Mouse (Mus musculus) liver, postnatal 0 days (tissue): ENCODE data around the gene Mamstr.

Experiments used
- CTCF ChIP-seq: sonication (generic); IDR thresholded peaks from 2 replicates; pipeline ENCODE4 v1.5.1; 2016; ENCODE audit warnings: antibody characterized with exemption, low read depth
- EP300 ChIP-seq: IDR thresholded peaks from 2 replicates; pipeline ENCODE4 v1.6.1; 2016; ENCODE audit warnings: antibody characterized with exemption, low read depth, mild to moderate bottlenecking

GRCm38 (mm10) chr7:45695098-45695497 lies 55.3 kb downstream of the Mamstr start:
- TF ChIP-seq CTCF, result no peak
- no peak for TF ChIP-seq EP300
